Mouse (Mus musculus) CD4-positive, CD25-positive, alpha-beta regulatory T cell, adult 2 months (primary cell): Measurements from ENCODE around the gene Afap1.

ENCODE experiments used
- DNase-seq: peaks from one replicate; pipeline ENCODE4 v3.0.0-alpha.2; 2012; ENCODE audit warnings: low read depth, low spot score

Gene Afap1

GRCm38 (mm10) chr5:35897147-35897546 lies 4.0 kb downstream of the Afap1 start:
- DNase-seq = no peak

- DNase-seq = no peak
These were observed 5.0 kb downstream of the Afap1 start for GRCm38 (mm10) chr5:35898114-35898513.

- no peak for DNase-seq
These were observed 5.9 kb downstream of the Afap1 start for GRCm38 (mm10) chr5:35898994-35899393.

- no peak for DNase-seq
These were observed 7.5 kb downstream of the Afap1 start for GRCm38 (mm10) chr5:35900401-35901225.

GRCm38 (mm10) chr5:35901226-35901809 lies 8.2 kb downstream of the Afap1 start:
- DNase-seq = no peak

GRCm38 (mm10) chr5:35903456-35903855 lies 10.3 kb downstream of the Afap1 start:
- no peak for DNase-seq

GRCm38 (mm10) chr5:35905283-35905682 lies 12.2 kb downstream of the Afap1 start:
- DNase-seq = no peak

- no peak for DNase-seq
These were observed 14.0 kb downstream of the Afap1 start for GRCm38 (mm10) chr5:35907090-35907489.

- no peak for DNase-seq
These were observed 14.7 kb downstream of the Afap1 start for GRCm38 (mm10) chr5:35907633-35908426.

GRCm38 (mm10) chr5:35908626-35909443 lies 15.7 kb downstream of the Afap1 start:
- DNase-seq = peak; percentile 31

GRCm38 (mm10) chr5:35915629-35916300 lies 22.6 kb downstream of the Afap1 start:
- DNase-seq = no peak

GRCm38 (mm10) chr5:35916666-35917065 lies 23.5 kb downstream of the Afap1 start:
- DNase-seq = no peak

GRCm38 (mm10) chr5:35918387-35918786 lies 25.3 kb downstream of the Afap1 start:
- no peak for DNase-seq

GRCm38 (mm10) chr5:35920076-35920475 lies 27.0 kb downstream of the Afap1 start:
- DNase-seq = no peak

GRCm38 (mm10) chr5:35920557-35920956 lies 27.4 kb downstream of the Afap1 start:
- no peak for DNase-seq

- DNase-seq = no peak
These were observed 28.0 kb downstream of the Afap1 start for GRCm38 (mm10) chr5:35921141-35921540.

GRCm38 (mm10) chr5:35921595-35922254 lies 28.6 kb downstream of the Afap1 start:
- no peak for DNase-seq

- no peak for DNase-seq
These were observed 30.3 kb downstream of the Afap1 start for GRCm38 (mm10) chr5:35923448-35923847.

- DNase-seq = no peak
These were observed 32.1 kb downstream of the Afap1 start for GRCm38 (mm10) chr5:35925171-35925634.

GRCm38 (mm10) chr5:35926511-35926910 lies 33.4 kb downstream of the Afap1 start:
- DNase-seq = no peak
